Mouse (Mus musculus): ENCODE measurements at regions not wholly inside any gene's neighbourhood (a gene's known extent, or its start where the extent isn't known, plus 50 kb on each side); places are given as distances from the start of the nearest gene placed in this dataset.
"Not testable (repeated sequence)": the region's sequence is repeated elsewhere in the genome, so short reads cannot be mapped to it uniquely, and the experiment has no call there.

DNA sequence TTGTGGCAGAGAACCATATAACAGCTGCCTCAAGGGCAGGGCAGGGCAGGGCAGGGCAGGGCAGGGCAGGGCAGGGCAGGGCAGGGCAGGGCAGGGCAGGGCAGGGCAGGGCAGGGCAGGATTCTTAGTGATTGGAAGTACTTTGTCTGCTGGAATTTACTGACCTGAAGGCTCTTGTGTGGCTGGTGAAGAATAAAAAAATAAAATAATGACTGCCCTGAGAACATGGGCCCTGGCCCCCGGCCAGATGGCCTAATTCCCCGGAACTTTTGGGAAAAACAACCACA is 169.3 kb downstream of the Qk start:
- WGBS: 57% methylated on average over 2 of the region's 2 CpGs
- H3K4me2 ChIP-seq (ENCODE audit: low read depth, low read length); H3K4me3 ChIP-seq (ENCODE audit: low read depth, low read length); H3K36me3 ChIP-seq (ENCODE audit: control insufficient read depth, insufficient read depth, low read length); H3K9me3 ChIP-seq (ENCODE audit: control insufficient read depth, low read length); ATAC-seq (ENCODE audit: low read depth); H3K9ac ChIP-seq (replicated peaks; ENCODE audit: low read depth, low read length); H3K27ac ChIP-seq (ENCODE audit: low read depth, low read length); H3K4me1 ChIP-seq (ENCODE audit: control insufficient read depth, insufficient read depth, low read length); H3K27me3 ChIP-seq (ENCODE audit: control insufficient read depth, insufficient read depth, low read length): not testable (repeated sequence)

DNA sequence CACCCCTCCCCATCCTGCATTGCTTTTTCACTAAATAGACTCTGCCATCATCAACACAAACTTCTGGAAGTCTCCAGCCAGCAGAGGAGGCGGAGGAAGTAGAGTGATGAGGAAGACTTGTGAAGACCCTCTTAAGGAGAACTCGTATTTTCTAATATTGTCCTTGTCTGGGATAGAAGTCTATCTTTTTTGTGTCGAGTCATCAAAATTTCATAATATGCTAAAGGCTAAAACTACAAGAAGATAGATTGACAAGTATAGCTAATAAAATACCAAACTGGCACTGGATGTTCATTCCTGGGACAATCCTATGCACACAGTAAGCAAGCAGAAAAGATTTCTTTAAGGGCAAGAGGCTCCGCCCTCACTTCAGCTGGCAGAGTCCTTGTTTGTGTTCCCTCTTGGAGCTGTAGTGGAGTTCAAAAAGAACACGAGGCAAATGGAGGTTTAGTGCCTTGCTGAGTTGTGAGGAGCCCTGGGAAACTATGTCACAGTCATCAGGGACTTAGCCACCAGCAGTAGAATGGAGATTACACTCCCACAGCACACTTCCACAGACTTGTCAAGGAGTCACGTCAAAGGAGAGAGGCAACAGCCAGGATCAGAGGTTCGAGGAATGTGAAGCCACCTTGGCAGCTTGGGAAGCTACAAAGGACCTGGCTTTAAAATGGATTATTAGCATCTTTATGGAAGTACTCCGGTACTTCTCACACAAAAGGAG is 169.8 kb downstream of the Qk start:
- no peaks in the 10 kb centered on the region for H3K36me3 ChIP-seq (ENCODE audit: control insufficient read depth, insufficient read depth, low read length)
- no peak overlapping the region for H3K27ac ChIP-seq (ENCODE audit: low read depth, low read length)
- 59% methylated on average over 8 of the region's 8 CpGs for WGBS
- H3K9me3 ChIP-seq (ENCODE audit: control insufficient read depth, low read length): no peaks in the 10 kb centered on the region
- H3K4me1 ChIP-seq (ENCODE audit: control insufficient read depth, insufficient read depth, low read length): no peaks in the 10 kb centered on the region
- no peak overlapping the region for H3K4me2 ChIP-seq (ENCODE audit: low read depth, low read length)
- no peak overlapping the region for H3K9ac ChIP-seq (replicated peaks; ENCODE audit: low read depth, low read length)
- no peaks in the 10 kb centered on the region for H3K27me3 ChIP-seq (ENCODE audit: control insufficient read depth, insufficient read depth, low read length)
- H3K4me3 ChIP-seq (ENCODE audit: low read depth, low read length): no peak overlapping the region
- no peak for ATAC-seq (ENCODE audit: low read depth)

DNA sequence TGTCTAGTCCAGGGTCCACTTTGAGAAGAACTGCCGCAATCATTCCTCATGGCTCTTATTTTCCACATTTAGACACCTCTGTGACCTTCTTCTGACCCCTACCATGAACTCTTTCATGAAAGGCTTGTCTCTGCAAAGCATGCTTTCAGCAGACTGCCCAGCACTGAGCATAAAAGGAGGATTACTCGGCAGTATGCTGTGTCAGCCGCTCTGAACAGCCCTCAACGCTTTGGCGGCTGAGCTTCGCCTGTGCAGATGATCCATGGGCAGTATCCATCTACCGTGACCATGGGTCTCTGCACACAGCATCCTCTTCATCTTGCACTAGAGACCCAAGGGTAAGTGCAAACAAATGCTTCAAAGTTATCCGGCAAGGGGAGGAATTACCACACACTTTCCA is 172.5 kb downstream of the Qk start:
- Histone ChIP-seq H3K27me3 (ENCODE audit: control insufficient read depth, insufficient read depth, low read length) (no peaks in the 10 kb centered on the region), H3K9me3 (ENCODE audit: control insufficient read depth, low read length) (no peaks in the 10 kb centered on the region), H3K4me2 (ENCODE audit: low read depth, low read length) (no peak overlapping the region), H3K27ac (ENCODE audit: low read depth, low read length) (no peak overlapping the region), H3K4me1 (ENCODE audit: control insufficient read depth, insufficient read depth, low read length) (no peaks in the 10 kb centered on the region), H3K9ac (replicated peaks; ENCODE audit: low read depth, low read length) (no peak overlapping the region), H3K36me3 (ENCODE audit: control insufficient read depth, insufficient read depth, low read length) (no peaks in the 10 kb centered on the region), H3K4me3 (ENCODE audit: low read depth, low read length) (no peak overlapping the region)
- no peak for ATAC-seq (ENCODE audit: low read depth)
- WGBS: 30% methylated on average over 8 of the region's 8 CpGs

DNA sequence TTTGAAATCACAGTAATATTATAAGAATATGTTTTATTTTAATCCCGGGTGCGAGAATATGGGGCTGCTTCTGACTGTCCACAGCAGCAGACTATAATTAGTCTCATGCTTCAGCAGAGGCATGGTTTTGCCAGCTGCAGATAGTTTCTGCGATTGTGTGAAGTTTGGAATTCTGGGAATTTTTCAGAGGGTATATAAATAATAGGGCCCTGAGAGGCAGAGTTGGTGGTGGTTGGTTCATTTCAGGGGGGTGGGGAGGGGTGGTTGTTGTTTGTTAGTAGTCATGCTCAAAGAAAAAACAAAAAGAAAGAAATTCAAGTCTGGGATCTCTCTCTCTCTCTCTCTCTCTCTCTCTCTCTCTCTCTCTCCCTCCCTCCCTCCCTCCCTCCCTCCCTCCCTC is 173.1 kb downstream of the Qk start:
- H3K27me3 ChIP-seq (ENCODE audit: control insufficient read depth, insufficient read depth, low read length): no peaks in the 10 kb centered on the region
- H3K9ac ChIP-seq (replicated peaks; ENCODE audit: low read depth, low read length): no peak overlapping the region
- no peaks in the 10 kb centered on the region for H3K4me1 ChIP-seq (ENCODE audit: control insufficient read depth, insufficient read depth, low read length)
- no peaks in the 10 kb centered on the region for H3K36me3 ChIP-seq (ENCODE audit: control insufficient read depth, insufficient read depth, low read length)
- H3K4me2 ChIP-seq (ENCODE audit: low read depth, low read length): no peak overlapping the region
- no peaks in the 10 kb centered on the region; the same call in 1 of the 2 replicates for H3K9me3 ChIP-seq (ENCODE audit: control insufficient read depth, low read length)
- 81% methylated on average over 3 of the region's 3 CpGs for WGBS
- no peak overlapping the region for H3K27ac ChIP-seq (ENCODE audit: low read depth, low read length)
- H3K4me3 ChIP-seq (ENCODE audit: low read depth, low read length): no peak overlapping the region
- no peak for ATAC-seq (ENCODE audit: low read depth)

GRCm38 (mm10) chr17:10138847-10139246 is 180.8 kb downstream of the Qk start:
- Histone ChIP-seq H3K27ac (ENCODE audit: low read depth, low read length) (no peak overlapping the region), H3K36me3 (ENCODE audit: control insufficient read depth, insufficient read depth, low read length) (no peaks in the 10 kb centered on the region), H3K4me2 (ENCODE audit: low read depth, low read length) (no peak overlapping the region), H3K4me3 (ENCODE audit: low read depth, low read length) (no peak overlapping the region), H3K27me3 (ENCODE audit: control insufficient read depth, insufficient read depth, low read length) (no peaks in the 10 kb centered on the region), H3K4me1 (ENCODE audit: control insufficient read depth, insufficient read depth, low read length) (no peaks in the 10 kb centered on the region), H3K9ac (replicated peaks; ENCODE audit: low read depth, low read length) (no peak overlapping the region), H3K9me3 (ENCODE audit: control insufficient read depth, low read length) (no peaks in the 10 kb centered on the region; the same call in 1 of the 2 replicates)
- WGBS: 63% methylated on average over 3 of the region's 3 CpGs
- ATAC-seq (ENCODE audit: low read depth): no peak

DNA sequence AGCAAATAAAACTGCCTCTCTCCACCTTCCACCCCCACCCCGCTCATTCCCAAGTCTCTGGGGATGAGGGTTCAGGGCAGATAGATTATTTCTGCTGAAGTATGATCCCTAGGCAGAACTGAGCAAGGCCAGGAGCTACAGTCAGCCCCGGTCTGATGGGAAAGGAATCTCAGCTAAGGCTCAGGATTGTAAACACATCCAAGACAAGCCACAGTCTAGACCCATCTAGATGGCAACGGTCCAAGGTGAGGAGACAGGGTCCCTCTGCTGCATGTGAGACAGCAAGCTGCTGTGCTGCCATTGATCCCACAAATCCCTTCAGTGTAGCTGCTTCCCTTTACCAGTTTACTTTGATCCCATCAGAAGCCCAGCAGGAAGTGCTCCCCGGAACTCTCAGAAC is 181.3 kb downstream of the Qk start:
- Histone ChIP-seq H3K36me3 (ENCODE audit: control insufficient read depth, insufficient read depth, low read length) (no peaks in the 10 kb centered on the region), H3K4me1 (ENCODE audit: control insufficient read depth, insufficient read depth, low read length) (no peaks in the 10 kb centered on the region), H3K4me3 (ENCODE audit: low read depth, low read length) (no peak overlapping the region), H3K4me2 (ENCODE audit: low read depth, low read length) (no peak overlapping the region), H3K27ac (ENCODE audit: low read depth, low read length) (no peak overlapping the region), H3K9ac (replicated peaks; ENCODE audit: low read depth, low read length) (no peak overlapping the region), H3K9me3 (ENCODE audit: control insufficient read depth, low read length) (no peaks in the 10 kb centered on the region; the same call in 1 of the 2 replicates), H3K27me3 (ENCODE audit: control insufficient read depth, insufficient read depth, low read length) (no peaks in the 10 kb centered on the region)
- WGBS: 80% methylated on average over 4 of the region's 4 CpGs
- no peak for ATAC-seq (ENCODE audit: low read depth)

- H3K4me3 ChIP-seq (ENCODE audit: low read depth, low read length): no peak overlapping the region
- H3K27me3 ChIP-seq (ENCODE audit: control insufficient read depth, insufficient read depth, low read length): no peaks in the 10 kb centered on the region
- H3K9ac ChIP-seq (replicated peaks; ENCODE audit: low read depth, low read length): no peak overlapping the region
- no peaks in the 10 kb centered on the region for H3K9me3 ChIP-seq (ENCODE audit: control insufficient read depth, low read length)
- H3K36me3 ChIP-seq (ENCODE audit: control insufficient read depth, insufficient read depth, low read length): no peaks in the 10 kb centered on the region
- no peaks in the 10 kb centered on the region for H3K4me1 ChIP-seq (ENCODE audit: control insufficient read depth, insufficient read depth, low read length)
- no peak for ATAC-seq (ENCODE audit: low read depth)
- 79% methylated on average over 2 of the region's 2 CpGs for WGBS
- H3K4me2 ChIP-seq (ENCODE audit: low read depth, low read length): no peak overlapping the region
- H3K27ac ChIP-seq (ENCODE audit: low read depth, low read length): no peak overlapping the region; the same call in 1 of the 2 replicates
Measured at GRCm38 (mm10) chr17:10135111-10135510, 184.5 kb downstream of the Qk start.

DNA sequence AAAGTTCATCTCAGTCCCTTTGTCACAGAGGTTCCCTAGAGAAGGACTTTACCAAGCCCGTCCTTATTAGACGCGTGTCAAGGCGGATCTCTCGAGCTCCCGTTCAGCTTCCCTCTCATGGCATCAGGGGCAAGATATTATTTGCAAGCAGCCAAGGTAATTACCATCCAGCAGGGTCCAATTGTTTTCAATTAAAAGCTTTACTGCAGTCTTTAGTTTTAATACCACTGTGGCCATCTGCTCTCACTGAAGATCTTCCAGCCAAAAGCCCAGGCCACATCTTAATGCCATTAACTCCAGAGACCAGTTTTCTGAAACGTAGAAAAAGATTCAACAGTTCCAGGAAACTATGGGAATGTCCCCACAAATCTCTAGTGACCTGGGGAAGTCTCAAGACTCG is 191.1 kb downstream of the Qk start:
- Histone ChIP-seq H3K27ac (ENCODE audit: low read depth, low read length) (no peak overlapping the region), H3K4me1 (ENCODE audit: control insufficient read depth, insufficient read depth, low read length) (no peaks in the 10 kb centered on the region), H3K4me2 (ENCODE audit: low read depth, low read length) (no peak overlapping the region), H3K36me3 (ENCODE audit: control insufficient read depth, insufficient read depth, low read length) (no peaks in the 10 kb centered on the region), H3K9me3 (ENCODE audit: control insufficient read depth, low read length) (no peaks in the 10 kb centered on the region), H3K4me3 (ENCODE audit: low read depth, low read length) (no peak overlapping the region), H3K9ac (replicated peaks; ENCODE audit: low read depth, low read length) (no peak overlapping the region), H3K27me3 (ENCODE audit: control insufficient read depth, insufficient read depth, low read length) (no peaks in the 10 kb centered on the region)
- 33% methylated on average over 8 of the region's 8 CpGs for WGBS
- no peak for ATAC-seq (ENCODE audit: low read depth)

- Histone ChIP-seq H3K4me1 (ENCODE audit: control insufficient read depth, insufficient read depth, low read length) (no peaks in the 10 kb centered on the region), H3K9me3 (ENCODE audit: control insufficient read depth, low read length) (no peaks in the 10 kb centered on the region), H3K4me2 (ENCODE audit: low read depth, low read length) (no peak overlapping the region), H3K27me3 (ENCODE audit: control insufficient read depth, insufficient read depth, low read length) (no peaks in the 10 kb centered on the region), H3K4me3 (ENCODE audit: low read depth, low read length) (no peak overlapping the region), H3K27ac (ENCODE audit: low read depth, low read length) (no peak overlapping the region), H3K9ac (replicated peaks; ENCODE audit: low read depth, low read length) (no peak overlapping the region), H3K36me3 (ENCODE audit: control insufficient read depth, insufficient read depth, low read length) (no peaks in the 10 kb centered on the region)
- no peak for ATAC-seq (ENCODE audit: low read depth)
- WGBS: 35% methylated on average over 3 of the region's 3 CpGs
Measured at GRCm38 (mm10) chr17:10122411-10122810, 197.2 kb downstream of the Qk start.
